Mouse (Mus musculus): ENCODE measurements around the gene Saysd1. TPM values are rescaled to one million over a fixed set of nuclear protein-coding genes. Genes with fewer than 3 reads are reported as not detected.
A peak's percentile ranks its signal among the peaks of the same experiment; 100 is the strongest.

The Saysd1 gene
- total RNA-seq (2021): 1 to 10 TPM; 2.9 to 3.2 TPM
- long read RNA-seq, experiment 1, transcript Saysd1-201 (2 exons, 2,315 nt): major isoform, 12 of 13 reads
- long read RNA-seq, experiment 1, partial matches to known transcripts: 0 of 13 reads
- long read RNA-seq, experiment 1, other reads (novel, unspliced or antisense): 1 of 13 reads
- long read RNA-seq, experiment 2, transcript Saysd1-201 (2 exons, 2,315 nt): major isoform, 7 of 9 reads
- long read RNA-seq, experiment 2, partial matches to known transcripts: 0 of 9 reads
- long read RNA-seq, experiment 2, other reads (novel, unspliced or antisense): 2 of 9 reads

DNA sequence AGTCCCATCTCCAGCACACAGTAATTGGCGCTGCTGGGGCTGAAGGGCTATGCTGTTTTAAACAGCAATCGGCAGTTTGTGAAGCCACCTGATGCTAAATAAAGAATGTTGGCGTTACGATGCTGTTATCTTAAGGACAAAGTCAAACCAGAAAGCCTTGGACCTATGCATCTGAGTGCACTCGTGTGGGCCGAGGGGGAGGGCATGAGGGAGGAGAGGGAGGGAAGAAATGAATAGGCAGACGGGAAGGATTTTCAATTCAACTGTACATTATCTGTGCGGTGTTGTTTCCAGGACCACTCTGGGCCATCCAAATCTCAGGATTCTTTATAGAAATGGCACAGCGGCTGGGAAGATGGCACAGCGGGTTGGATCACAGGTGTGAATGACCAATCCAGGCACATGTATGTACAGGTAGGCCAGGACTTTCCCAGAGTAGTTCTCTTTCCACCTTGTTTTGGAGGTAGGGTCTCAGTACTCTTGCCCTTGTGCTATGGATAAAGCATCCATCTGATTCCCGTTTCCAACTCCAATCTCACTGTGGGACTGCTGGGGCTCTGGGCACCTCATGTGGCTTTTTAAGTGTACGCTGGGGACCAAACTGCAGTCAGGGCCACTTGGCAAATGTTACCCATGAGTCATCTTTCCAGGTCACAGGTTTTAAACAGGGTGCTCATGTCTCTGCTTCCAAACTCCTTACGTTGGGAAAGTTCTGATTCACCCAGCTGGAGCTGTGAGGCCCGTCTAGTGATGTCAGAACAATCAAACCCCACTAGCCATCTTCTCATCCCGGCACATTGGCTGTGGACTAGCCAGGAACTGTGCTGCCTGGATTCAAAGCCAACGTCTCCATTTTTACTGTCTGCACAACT is at the start of gene Saysd1:
Gene Saysd1, minus strand, starts transcription at position 51 of the 872 bp plus-strand sequence.
- DNase-seq: no peak
- intact Hi-C loops (cut with DNase I): no loop called here
- no peak for TF ChIP-seq CTCF (IDR thresholded peaks at IDR 0.05)
- no peak within 1 kb of the TSS for H3K4me3 ChIP-seq
- no peak within 1 kb of the TSS for H3K27ac ChIP-seq

DNA sequence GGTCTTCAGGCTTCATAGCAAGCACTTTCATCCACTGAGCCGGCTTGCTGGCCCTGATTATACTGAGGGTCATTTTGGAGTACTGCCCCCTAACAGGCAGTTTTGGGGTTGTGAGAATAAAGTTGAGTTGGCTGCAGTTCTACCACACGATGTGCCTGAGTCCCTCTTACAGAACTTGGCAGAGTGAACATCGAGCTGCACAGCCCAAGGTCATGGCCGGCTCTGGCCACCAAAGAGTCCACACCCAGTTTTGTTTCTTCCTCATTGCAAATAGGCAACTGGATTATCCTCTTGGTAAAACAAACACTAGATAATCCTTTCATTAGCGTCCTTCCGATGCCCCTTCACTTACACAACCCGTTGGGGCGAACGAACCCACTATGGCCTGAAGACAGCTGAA is 47.1 kb upstream of the Saysd1 start:
- intact Hi-C loops (cut with DNase I): no loop called here
- no peak for DNase-seq
- TF ChIP-seq CTCF (IDR thresholded peaks at IDR 0.05): no peak
- H3K4me3 ChIP-seq: no peak overlapping the region
- H3K27ac ChIP-seq: no peak overlapping the region

DNA sequence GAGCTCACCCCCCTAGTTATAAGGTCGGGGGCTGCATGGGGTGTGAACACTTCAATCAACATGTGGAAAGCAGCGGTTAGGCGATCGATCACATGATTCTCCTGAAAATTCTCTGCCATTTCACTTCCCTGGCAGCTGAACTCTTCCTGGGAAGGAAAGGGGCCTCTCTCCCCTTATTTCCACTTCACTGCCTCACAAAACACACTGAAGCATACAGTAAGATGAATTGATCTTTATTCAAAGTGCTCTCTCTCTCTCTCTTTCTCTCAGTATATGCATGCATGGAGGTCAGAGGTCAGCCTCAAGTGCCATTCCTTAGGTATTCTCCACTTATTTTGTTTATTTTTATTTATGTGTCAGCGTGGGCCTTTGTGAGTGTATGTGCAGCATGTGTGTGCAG is 45.4 kb upstream of the Saysd1 start:
- no peak for DNase-seq
- Histone ChIP-seq H3K27ac (no peak overlapping the region), H3K4me3 (no peak overlapping the region)
- intact Hi-C loops (cut with DNase I): no loop called here
- no peak for TF ChIP-seq CTCF (IDR thresholded peaks at IDR 0.05)

DNA sequence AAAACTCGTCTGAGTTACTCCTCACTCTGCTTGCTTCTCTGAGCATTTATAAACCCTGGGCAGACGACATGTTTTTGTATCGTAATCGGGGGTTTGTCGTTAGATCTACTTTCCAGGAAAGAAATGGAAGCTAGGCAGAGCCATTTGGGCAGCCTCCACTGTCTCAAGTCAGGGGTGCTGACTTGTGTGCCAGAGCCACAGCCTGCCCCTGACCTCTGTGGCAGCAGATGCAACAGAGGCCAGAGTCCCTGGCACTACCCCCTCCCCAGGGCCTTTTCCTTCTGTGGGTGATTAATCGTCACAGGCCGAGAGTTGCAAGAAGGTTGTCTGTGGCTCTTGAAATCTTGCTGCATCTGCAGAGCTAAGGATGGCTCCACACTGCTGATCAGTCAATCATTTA is 44.3 kb upstream of the Saysd1 start:
- TF ChIP-seq CTCF (IDR thresholded peaks at IDR 0.05): no peak
- intact Hi-C loops (cut with DNase I): no loop called here
- no peak for DNase-seq

DNA sequence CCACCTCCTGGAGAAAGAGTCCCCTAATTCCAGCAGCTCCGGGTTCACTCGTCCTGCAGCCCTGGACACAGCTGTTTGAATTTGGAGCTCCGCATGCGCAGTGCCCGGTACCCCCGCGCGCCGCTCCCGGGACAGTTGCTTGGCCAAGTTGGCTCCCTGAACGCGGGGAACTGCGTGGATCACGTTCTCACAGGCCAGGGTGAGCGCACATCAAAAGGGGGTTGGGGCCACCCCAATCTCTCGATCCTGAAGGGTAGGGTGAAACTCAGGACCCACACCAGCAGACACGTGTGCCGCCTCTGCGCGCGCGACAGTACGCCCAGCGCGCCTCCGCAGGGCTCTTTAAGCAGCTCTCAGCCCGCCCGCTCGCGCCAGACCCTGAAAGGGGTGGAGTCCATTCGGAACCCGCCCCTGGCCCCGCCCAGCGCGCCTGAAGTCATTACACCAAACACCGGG is 43.2 kb upstream of the Saysd1 start, which contains the start of gene Kcnk5:
Gene Kcnk5, minus strand, starts transcription at position 344 of the 456 bp plus-strand sequence.
- intact Hi-C loops (cut with DNase I): no loop called here
- Histone ChIP-seq H3K27ac (peak within 1 kb of the TSS; percentile 79), H3K4me3 (peak within 1 kb of the TSS; percentile 77)
- no peak for TF ChIP-seq CTCF (IDR thresholded peaks at IDR 0.05)
- DNase-seq: peak; percentile 91

More for the DNA sequence above, 44.3 kb upstream of the Saysd1 start:
- Histone ChIP-seq H3K4me3 (no peak overlapping the region), H3K27ac (no peak overlapping the region)

DNA sequence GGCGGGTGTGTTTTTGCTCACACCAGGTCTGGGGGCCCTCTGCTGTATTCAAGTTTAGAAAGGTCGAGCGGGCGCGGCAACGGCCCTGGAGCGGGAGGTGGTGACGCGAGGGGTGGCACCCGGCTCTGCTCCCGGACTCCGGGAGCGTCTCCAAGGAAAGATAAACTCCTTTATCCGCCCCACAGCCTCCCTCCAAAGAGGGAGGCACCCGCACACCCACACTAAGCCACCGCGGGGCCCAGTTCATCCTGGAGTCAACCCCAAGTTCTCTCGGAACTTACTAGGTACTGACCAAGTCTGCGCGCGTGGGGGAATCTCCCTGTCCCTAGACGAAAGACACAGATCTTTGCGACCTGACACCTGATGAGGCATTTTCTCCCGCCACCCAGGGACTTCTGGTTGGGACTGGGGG is 42.4 kb upstream of the Saysd1 start:
- peak; percentile 45 for DNase-seq
- no peak for TF ChIP-seq CTCF (IDR thresholded peaks at IDR 0.05)
- Histone ChIP-seq H3K4me3 (peak overlapping the region; percentile 77), H3K27ac (peak overlapping the region; percentile 79)
- intact Hi-C loops (cut with DNase I): no loop called here

DNA sequence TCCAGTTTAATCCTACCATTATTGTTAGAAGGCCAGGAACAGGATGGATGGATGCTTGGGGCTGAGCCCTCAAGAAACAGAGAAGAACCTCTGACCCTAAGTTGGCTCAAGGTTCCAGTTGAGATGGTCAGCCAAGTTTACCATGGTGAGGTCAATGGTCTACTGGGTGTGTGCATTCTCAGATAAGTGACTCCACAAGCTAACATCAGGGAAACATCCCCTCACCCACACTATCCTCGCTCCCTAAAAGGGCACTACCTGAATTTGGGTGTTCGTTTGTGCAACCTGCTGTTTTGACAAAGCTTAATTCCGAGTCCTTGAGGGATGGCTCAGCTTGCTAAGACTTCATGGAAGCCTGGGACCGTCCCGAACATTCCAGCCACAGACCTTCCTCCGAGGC is 42.0 kb upstream of the Saysd1 start:
- intact Hi-C loops (cut with DNase I): no loop called here
- no peak for TF ChIP-seq CTCF (IDR thresholded peaks at IDR 0.05)
- DNase-seq: no peak

DNA sequence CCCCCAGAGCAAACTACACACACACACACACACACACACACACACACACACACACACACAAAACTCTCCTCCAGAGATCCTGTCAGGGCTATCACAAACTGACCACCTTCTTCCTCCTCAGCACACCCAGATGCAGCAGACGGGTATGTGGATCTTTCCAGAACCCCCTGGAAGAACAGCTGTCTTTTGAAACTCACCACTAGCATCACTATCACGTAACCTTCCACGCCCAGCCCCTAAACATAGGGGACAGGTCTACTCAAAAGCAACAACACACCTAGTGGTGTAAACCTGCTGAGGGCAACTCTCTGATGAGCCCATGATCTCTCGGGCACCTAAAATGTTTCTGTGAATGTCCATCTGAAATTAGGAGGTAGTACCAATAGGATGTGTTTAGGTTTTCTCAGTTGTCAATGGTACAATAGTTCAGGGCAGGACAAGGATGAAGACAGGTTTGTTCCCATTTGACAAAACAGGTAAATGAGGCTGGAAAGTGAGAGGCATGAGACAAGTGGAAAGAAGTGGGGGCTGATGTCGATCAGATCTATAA is 41.5 kb upstream of the Saysd1 start:
- no peak for DNase-seq
- Histone ChIP-seq H3K27ac (no peak overlapping the region), H3K4me3 (peak overlapping the region; percentile 77)
- intact Hi-C loops (cut with DNase I): no loop called here
- no peak for TF ChIP-seq CTCF (IDR thresholded peaks at IDR 0.05)

More for the DNA sequence above, 42.0 kb upstream of the Saysd1 start:
- H3K4me3 ChIP-seq: peak overlapping the region; percentile 77
- H3K27ac ChIP-seq: peak overlapping the region; percentile 79

DNA sequence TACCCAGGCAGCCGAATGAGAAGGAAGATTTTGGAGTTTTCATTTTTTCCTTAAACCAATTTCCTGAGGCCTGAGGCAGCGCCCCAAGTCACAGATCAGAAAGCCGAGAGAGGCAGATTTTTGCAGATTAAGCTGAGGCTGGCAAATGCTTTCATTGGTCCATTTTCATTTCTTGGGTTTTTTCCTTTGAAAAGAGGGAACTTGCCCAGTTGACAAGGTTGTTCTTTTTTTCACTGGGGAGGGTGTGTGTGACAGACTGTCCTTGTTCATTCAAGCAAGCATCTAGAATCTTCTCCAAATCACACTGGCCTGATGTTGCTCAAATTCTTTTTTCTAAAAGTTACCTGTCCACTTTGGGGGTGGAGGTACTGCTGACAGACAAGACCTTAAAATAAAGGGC is 40.7 kb upstream of the Saysd1 start:
- H3K27ac ChIP-seq: no peak overlapping the region
- DNase-seq: no peak
- no peak for TF ChIP-seq CTCF (IDR thresholded peaks at IDR 0.05)
- intact Hi-C loops (cut with DNase I): no loop called here
- H3K4me3 ChIP-seq: peak overlapping the region; percentile 40

DNA sequence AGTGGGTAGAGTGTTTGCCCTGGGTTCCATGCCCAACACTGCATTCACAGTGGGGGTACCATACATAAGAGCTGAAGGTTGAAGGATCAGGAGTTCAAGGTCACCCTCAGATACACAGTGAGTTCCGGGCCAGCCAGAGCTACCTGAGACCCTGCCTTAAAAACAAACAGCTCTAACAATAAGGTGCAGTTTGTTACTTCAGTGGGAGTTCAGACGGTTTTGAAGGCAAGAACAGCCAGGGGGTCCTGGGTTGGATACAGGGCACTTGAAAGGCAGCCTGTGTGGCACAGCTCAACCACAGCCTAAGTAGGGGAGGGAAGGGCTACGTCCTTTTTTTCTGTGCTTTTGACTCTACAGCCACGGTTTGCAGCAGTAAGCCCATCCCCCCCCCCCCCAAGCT is 40.3 kb upstream of the Saysd1 start:
- peak overlapping the region; percentile 28 for H3K27ac ChIP-seq
- H3K4me3 ChIP-seq: peak overlapping the region; percentile 40
- DNase-seq: no peak
- no peak for TF ChIP-seq CTCF (IDR thresholded peaks at IDR 0.05)
- intact Hi-C loops (cut with DNase I): no loop called here

DNA sequence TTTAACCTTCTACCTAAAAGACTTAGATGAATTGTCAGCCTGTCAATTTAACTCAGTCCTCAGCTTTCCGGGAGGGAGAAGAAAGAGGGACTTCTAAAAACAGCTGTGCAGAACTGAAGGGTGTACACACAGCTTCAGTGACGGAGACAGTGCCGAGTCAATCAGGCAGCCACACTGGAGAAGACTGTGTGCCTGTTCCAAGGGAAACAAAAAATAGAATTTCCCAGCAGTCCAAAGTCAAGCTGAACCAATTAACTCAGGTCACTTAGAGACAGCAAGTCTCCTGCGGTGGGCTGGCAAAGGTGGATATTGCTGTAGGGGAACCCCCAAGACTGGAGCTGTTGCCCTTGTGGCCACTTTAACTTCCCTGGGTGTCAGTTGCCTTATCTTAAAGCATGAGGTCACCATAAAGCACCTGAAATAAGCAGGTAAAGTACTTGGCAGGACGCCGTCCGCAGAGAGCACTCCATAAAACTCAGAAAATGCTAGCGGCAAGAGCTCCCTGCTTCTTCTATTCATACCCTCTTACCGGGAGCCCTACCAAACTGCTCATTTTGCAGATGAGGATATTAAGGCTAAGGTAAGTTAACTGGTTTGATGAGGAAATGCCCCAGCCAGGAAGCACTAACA is 39.3 kb upstream of the Saysd1 start:
- no peak overlapping the region for H3K27ac ChIP-seq
- TF ChIP-seq CTCF (IDR thresholded peaks at IDR 0.05): no peak
- no peak for DNase-seq
- intact Hi-C loops (cut with DNase I): no loop called here
- H3K4me3 ChIP-seq: no peak overlapping the region; the same call in 1 of the 2 replicates

DNA sequence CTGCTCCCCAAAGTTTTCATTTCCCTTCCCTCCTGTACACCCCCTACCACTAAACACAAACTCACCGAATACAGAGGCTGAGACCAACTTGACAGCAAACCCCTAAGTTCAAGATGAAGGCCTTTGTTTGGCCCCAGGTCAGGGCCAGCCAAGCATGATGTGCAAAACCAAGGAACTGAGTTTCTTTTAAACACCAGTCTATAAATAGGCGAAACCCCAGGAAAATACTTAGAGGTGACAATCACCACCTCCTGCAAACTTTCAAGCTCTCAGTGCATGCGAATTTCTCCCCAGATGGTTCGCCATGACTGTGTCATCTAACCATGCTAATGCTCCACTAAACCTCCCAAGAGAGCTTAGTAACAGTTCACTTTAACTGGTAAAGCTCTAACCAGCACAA is 37.4 kb upstream of the Saysd1 start:
- H3K4me3 ChIP-seq: no peak overlapping the region
- TF ChIP-seq CTCF (IDR thresholded peaks at IDR 0.05): no peak
- no peak overlapping the region for H3K27ac ChIP-seq
- intact Hi-C loops (cut with DNase I): no loop called here
- no peak for DNase-seq

Measured in gastrocnemius, adult 2 months (tissue).